Mouse (Mus musculus) embryo, embryonic 11 days (tissue): Measurements from ENCODE around the gene Gp9.

Source experiments
- DNase-seq: peaks from one replicate; pipeline ENCODE4 v3.0.0-alpha.2; 2015

The Gp9 gene

GRCm38 (mm10) chr6:87810713-87811669, 33.1 kb downstream of the Gp9 start:
- peak; percentile 51 for DNase-seq

GRCm38 (mm10) chr6:87811675-87812338, 33.9 kb downstream of the Gp9 start, which contains the start of gene Rab43:
TSS of gene Rab43 (minus strand) at chr6:87812164.
- peak; percentile 94 for DNase-seq

- DNase-seq, result no peak
These were observed 34.8 kb downstream of the Gp9 start for GRCm38 (mm10) chr6:87812656-87813055.

- DNase-seq, result no peak
These were observed 36.6 kb downstream of the Gp9 start for GRCm38 (mm10) chr6:87814486-87814885.

GRCm38 (mm10) chr6:87820366-87820765, 42.5 kb downstream of the Gp9 start:
- no peak for DNase-seq
